Mouse (Mus musculus) adrenal gland, adult (tissue): ENCODE data around the gene Tmem160.

Source experiments
- DNase-seq, 2 experiments: peaks; one replicate each; pipeline ENCODE4 v3.0.0; 2022 to 2023; ENCODE audit warnings: low spot score in 1 of 2; ENCODE audit not compliant: inconsistent age in 2 of 2

Tmem160 gene

DNA sequence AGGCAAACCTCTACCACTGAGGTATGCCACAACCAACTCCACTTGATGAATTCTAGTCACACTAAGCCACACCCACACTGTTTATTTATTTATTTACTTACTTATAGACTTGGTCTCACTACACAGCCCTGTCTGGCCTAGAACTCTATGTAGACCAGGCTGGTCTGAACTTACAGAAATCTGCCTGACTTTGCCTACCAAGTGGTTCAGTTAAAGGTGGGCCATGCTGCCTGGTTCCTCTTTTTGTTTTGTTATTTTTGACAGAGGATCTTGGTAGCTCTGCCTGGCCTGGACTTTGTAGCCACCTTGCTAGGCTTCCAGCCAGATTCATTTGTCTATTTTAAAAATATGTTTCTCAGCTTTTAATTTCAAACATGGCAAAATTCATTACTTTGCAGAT is 36.2 kb downstream of the Tmem160 start:
- no peak for DNase-seq

DNA sequence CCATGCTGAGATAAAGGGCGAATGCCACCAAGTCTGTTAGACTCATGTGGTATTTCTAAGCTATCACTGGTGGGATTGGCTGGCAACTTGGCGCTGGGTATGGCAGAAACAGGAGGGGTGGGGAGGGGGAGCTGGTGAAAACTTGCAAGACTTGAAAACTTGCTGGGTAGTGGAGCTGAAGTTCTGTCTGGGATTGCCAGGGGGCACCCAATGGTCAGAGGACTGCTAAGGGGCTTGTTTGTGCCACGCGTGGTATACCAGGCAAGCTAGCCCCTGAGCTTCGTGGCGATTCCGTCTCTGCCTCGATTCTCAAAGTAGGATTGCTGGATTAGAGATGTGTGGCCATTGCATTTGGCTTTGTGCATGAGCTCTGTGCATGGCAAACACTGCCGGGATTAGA is 37.4 kb downstream of the Tmem160 start:
- DNase-seq: peak in 1 of 2 experiments; percentile 64

- DNase-seq: peak; percentile 54 to 84
Observed at GRCm38 (mm10) chr7:16491759-16492158, 39.2 kb downstream of the Tmem160 start.

DNA sequence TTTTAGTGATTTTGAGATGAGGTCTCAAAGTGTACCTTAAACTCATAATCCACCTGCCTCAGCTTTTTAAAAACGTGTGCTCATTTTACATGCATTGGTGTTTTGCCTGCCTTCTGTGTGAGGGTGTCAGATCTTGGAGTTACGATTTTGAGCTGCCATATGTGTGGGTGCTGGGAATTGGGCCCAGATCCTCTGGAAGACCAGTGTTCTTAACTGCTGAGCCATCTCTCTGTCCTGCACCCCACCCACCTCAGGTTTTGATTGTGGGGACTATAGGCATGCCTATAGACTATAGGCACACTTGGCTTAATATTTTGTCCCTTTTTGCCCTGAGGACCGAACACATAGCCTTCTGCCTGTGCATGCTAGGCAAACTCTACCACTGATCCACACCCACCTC is 39.6 kb downstream of the Tmem160 start:
- DNase-seq: no peak

DNA sequence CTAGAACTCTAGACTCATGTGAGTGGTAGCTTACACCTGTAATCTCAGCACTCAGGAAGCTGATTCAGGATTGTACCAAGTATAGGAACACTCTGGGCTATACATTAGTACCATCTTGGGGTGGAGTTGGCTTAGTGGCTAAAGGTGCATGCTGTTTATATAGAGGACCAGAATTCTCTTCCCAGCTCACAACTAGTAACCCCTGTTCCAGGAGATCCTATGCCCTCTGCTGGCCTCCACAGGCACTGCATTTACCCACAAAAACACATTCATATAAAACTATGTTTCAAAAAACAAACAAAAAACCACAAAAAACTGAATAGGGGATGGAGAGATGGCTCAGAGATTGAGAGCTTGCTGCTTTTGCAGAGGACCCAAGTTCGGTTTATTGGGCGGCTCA is 40.8 kb downstream of the Tmem160 start:
- DNase-seq: peak; percentile 30 to 78

DNA sequence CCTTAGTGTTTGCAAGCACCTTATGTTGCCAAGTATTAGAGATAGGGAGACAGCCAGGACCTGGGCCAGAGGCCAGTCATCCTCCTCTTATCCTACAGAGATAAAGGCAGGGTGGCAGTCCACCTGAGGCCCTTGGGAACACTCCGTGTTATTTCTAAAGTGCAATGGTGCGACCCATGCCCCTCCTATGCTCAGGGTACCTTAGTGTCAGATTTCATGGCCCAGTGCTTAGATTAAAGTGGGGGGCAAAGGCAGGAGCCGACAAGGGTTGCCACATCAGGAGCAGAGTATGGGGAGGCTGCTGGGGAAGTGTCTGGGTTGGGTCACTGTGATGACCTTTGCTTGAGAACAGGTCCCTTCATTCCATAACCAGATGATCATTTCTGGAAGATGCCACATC is 43.7 kb downstream of the Tmem160 start:
- DNase-seq: no peak

DNA sequence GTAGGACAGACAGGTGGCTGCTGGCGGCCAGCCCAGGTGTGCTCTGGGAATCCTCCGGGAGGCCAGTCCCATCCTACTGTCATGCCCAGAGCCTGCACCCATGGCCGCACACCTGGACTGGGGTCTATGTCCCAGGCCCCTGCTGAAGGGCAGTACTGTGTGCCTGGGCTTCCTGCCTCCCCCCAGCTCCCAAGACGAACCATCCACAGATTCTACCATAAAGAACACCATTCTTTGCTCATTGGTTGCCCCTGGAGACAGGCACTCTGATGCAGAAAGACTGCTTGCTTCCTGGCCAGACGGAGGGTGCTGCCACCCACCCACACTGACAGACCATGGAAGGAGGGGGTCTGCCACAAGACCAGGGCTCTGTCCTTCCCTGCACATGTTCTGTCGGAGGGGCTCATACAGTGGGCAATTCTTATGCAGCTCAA is 47.1 kb downstream of the Tmem160 start:
- DNase-seq: no peak

DNA sequence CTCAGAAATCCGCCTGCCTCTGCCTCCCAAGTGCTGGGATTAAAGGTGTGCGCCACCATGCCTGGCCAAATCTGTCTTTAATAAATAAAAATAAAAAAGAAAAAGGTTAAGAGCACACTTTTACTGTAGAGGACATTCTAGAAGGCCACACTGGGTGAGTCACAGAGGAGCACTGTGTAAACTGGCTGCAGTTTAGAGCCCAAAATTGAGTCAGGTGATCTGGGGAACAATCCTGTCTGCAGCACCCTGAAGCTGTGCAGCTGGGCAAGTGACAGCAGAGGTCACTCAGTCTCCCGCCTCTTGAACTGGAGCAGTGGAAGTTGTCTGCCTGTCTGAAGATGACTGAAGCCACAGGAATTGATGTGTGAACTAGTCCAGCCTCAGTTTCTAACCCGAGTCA is 49.0 kb downstream of the Tmem160 start:
- peak; percentile 49 to 78 for DNase-seq

- peak; percentile 39 to 74 for DNase-seq
Observed at GRCm38 (mm10) chr7:16504573-16505225, 52.1 kb downstream of the Tmem160 start.
